In genomic region chr5:144642766-144643165, GRCm38 (mm10) we compare ENCODE assay signal across 27 mouse cellular contexts.
DNase-seq lines count a peak whose midpoint lies in the region; ATAC-seq and TF ChIP-seq lines count a peak whose summit lies in the region.
"Had no signal": no experiment of that assay in that cellular context is flagged by ENCODE, and none has a peak within 500 bp of the region (broad histone marks: within the 10 kb centered on the region; RNA-seq: fewer than 3 reads in every experiment).

No protein-coding gene starts in this region.

- H3K36me3 ChIP-seq in hindbrain, postnatal 0 days (ENCODE audit: insufficient read depth, low read length): no peaks in the 10 kb centered on the region
- H3K36me3 ChIP-seq in hindbrain, embryonic 14.5 days (replicated peaks; ENCODE audit: control insufficient read depth, insufficient read depth): no peaks in the 10 kb centered on the region
- no peaks in the 10 kb centered on the region for H3K36me3 ChIP-seq in midbrain, embryonic 14.5 days (ENCODE audit: control insufficient read depth, insufficient read depth, low read length)
- no peaks in the 10 kb centered on the region for H3K36me3 ChIP-seq in midbrain, embryonic 16.5 days (ENCODE audit: control insufficient read depth, insufficient read depth, low read length)
- H3K36me3 ChIP-seq: embryonic facial prominence, embryonic 12.5 days; embryonic facial prominence, embryonic 15.5 days; forebrain, embryonic 12.5 days; G1E; heart, embryonic 10.5 days; heart, embryonic 13.5 days; hindbrain, embryonic 15.5 days; intestine, embryonic 15.5 days had no signal

- no peak overlapping the region for H3K4me3 ChIP-seq in hindbrain, postnatal 0 days (ENCODE audit: low read length)
- no peak overlapping the region for H3K4me3 ChIP-seq in hindbrain, embryonic 14.5 days (replicated peaks; ENCODE audit: low read length)
- no peak overlapping the region for H3K4me3 ChIP-seq in midbrain, embryonic 14.5 days (replicated peaks; ENCODE audit: low read depth, low read length)
- no peak overlapping the region for H3K4me3 ChIP-seq in midbrain, embryonic 16.5 days (ENCODE audit: low read depth, low read length)
- H3K4me3 ChIP-seq: embryonic facial prominence, embryonic 12.5 days; embryonic facial prominence, embryonic 15.5 days; forebrain, embryonic 12.5 days; heart, adult 2 months; heart, embryonic 10.5 days; heart, embryonic 13.5 days; hindbrain, embryonic 15.5 days; intestine, embryonic 15.5 days had no signal

- no peak for TF ChIP-seq CTCF in hindbrain, postnatal 0 days (IDR thresholded peaks at IDR 0.05; ENCODE audit: low read depth)
- no peak for TF ChIP-seq CTCF in brain, embryonic 14.5 days (IDR thresholded peaks at IDR 0.05; ENCODE audit: borderline replicate concordance, extremely low read depth, insufficient read depth, insufficient read length)

- no peak for ATAC-seq in hindbrain, postnatal 0 days
- ATAC-seq in hindbrain, embryonic 14.5 days (ENCODE audit: low FRiP score): no peak
- ATAC-seq in midbrain, embryonic 14.5 days (ENCODE audit: low FRiP score, low TSS enrichment): no peak
- no peak for ATAC-seq in midbrain, embryonic 16.5 days
- ATAC-seq: forebrain, embryonic 16.5 days; intestine, embryonic 15.5 days; Patski had no signal

- no peak for TF ChIP-seq POLR2A in brain, embryonic 14.5 days (IDR thresholded peaks at IDR 0.05; ENCODE audit: borderline replicate concordance, extremely low read depth, insufficient read depth, insufficient read length, poor library complexity, severe bottlenecking)

- H3K27me3 ChIP-seq in hindbrain, postnatal 0 days (ENCODE audit: insufficient read depth, low read length): no peaks in the 10 kb centered on the region
- H3K27me3 ChIP-seq in hindbrain, embryonic 14.5 days (ENCODE audit: control insufficient read depth, insufficient read depth, low read length): no peaks in the 10 kb centered on the region
- no peaks in the 10 kb centered on the region for H3K27me3 ChIP-seq in midbrain, embryonic 14.5 days (ENCODE audit: control insufficient read depth, insufficient read depth, low read length)
- H3K27me3 ChIP-seq in midbrain, embryonic 16.5 days (ENCODE audit: control insufficient read depth, insufficient read depth, low read depth, low read length): no peaks in the 10 kb centered on the region
- H3K27me3 ChIP-seq: CH12.LX; embryonic facial prominence, embryonic 12.5 days; embryonic facial prominence, embryonic 15.5 days; heart, embryonic 13.5 days; hindbrain, embryonic 15.5 days; intestine, embryonic 15.5 days; Patski had no signal

- H3K9ac ChIP-seq in hindbrain, postnatal 0 days (replicated peaks; ENCODE audit: low read length): no peak overlapping the region
- H3K9ac ChIP-seq in hindbrain, embryonic 14.5 days: no peak overlapping the region
- no peak overlapping the region for H3K9ac ChIP-seq in midbrain, embryonic 14.5 days (replicated peaks; ENCODE audit: low read length)
- H3K9ac ChIP-seq in midbrain, embryonic 16.5 days (ENCODE audit: low read depth, low read length): no peak overlapping the region
- H3K9ac ChIP-seq: embryonic facial prominence, embryonic 12.5 days; embryonic facial prominence, embryonic 15.5 days; forebrain, embryonic 12.5 days; heart, embryonic 13.5 days; hindbrain, embryonic 15.5 days; intestine, embryonic 15.5 days had no signal

- H3K4me2 ChIP-seq in hindbrain, postnatal 0 days (ENCODE audit: low read depth, low read length): no peak overlapping the region
- H3K4me2 ChIP-seq in hindbrain, embryonic 14.5 days (replicated peaks): no peak overlapping the region
- H3K4me2 ChIP-seq in midbrain, embryonic 14.5 days (ENCODE audit: low read length): no peak overlapping the region
- H3K4me2 ChIP-seq in midbrain, embryonic 16.5 days (ENCODE audit: low read length): no peak overlapping the region
- H3K4me2 ChIP-seq: embryonic facial prominence, embryonic 12.5 days; embryonic facial prominence, embryonic 15.5 days; forebrain, embryonic 12.5 days; heart, embryonic 13.5 days; hindbrain, embryonic 15.5 days; intestine, embryonic 15.5 days had no signal

- H3K9me3 ChIP-seq in hindbrain, postnatal 0 days (ENCODE audit: low read length): no peaks in the 10 kb centered on the region
- no peaks in the 10 kb centered on the region for H3K9me3 ChIP-seq in hindbrain, embryonic 14.5 days (ENCODE audit: control insufficient read depth, low read length)
- H3K9me3 ChIP-seq in midbrain, embryonic 14.5 days (ENCODE audit: control insufficient read depth, low read length): no peaks in the 10 kb centered on the region
- H3K9me3 ChIP-seq in midbrain, embryonic 16.5 days (replicated peaks; ENCODE audit: control insufficient read depth, low read length, poor library complexity, severe bottlenecking): no peaks in the 10 kb centered on the region
- H3K9me3 ChIP-seq: embryonic facial prominence, embryonic 12.5 days; embryonic facial prominence, embryonic 15.5 days; forebrain, embryonic 12.5 days; heart, embryonic 10.5 days; heart, embryonic 13.5 days; hindbrain, embryonic 15.5 days; intestine, embryonic 15.5 days had no signal

- H3K27ac ChIP-seq in hindbrain, postnatal 0 days: no peak overlapping the region
- H3K27ac ChIP-seq in hindbrain, embryonic 14.5 days: no peak overlapping the region
- H3K27ac ChIP-seq in midbrain, embryonic 14.5 days (replicated peaks; ENCODE audit: low read depth, low read length): no peak overlapping the region
- no peak overlapping the region for H3K27ac ChIP-seq in midbrain, embryonic 16.5 days (ENCODE audit: low read length)
- H3K27ac ChIP-seq: embryonic facial prominence, embryonic 12.5 days; embryonic facial prominence, embryonic 15.5 days; heart, adult 2 months; heart, embryonic 10.5 days; heart, embryonic 13.5 days; hindbrain, embryonic 15.5 days; intestine, embryonic 15.5 days had no signal

- peak; percentile 35 to 43 for DNase-seq in cerebellum, postnatal 10 days
- DNase-seq in cerebellum, adult 9-10 months: no peak
- peak; percentile 5 for DNase-seq in hindbrain, postnatal 0 days (ENCODE audit: low spot score)
- DNase-seq in hindbrain, embryonic 14.5 days (ENCODE audit: low spot score): no peak
- peak; percentile 17 for DNase-seq in midbrain, embryonic 14.5 days
- DNase-seq in brain, embryonic 14.5 days (ENCODE audit: low read depth): peak; percentile 74
- DNase-seq: adrenal gland, postnatal 10 days; B cell, adult 2 months; cerebellum, adult 18-20 months; cerebellum, adult 9-11 months; gastrocnemius, postnatal 10 days; gastrocnemius, postnatal 36 days; heart, adult 2 months; heart, postnatal 14 days; heart, postnatal 4 days had no signal

- 43% methylated on average over 8 of the region's 8 CpGs for WGBS in hindbrain, postnatal 0 days
- WGBS in hindbrain, embryonic 14.5 days: 46% methylated on average over 8 of the region's 8 CpGs
- 59% methylated on average over 8 of the region's 8 CpGs for WGBS in midbrain, embryonic 14.5 days
- WGBS in midbrain, embryonic 16.5 days: 57% methylated on average over 8 of the region's 8 CpGs

- H3K4me1 ChIP-seq in hindbrain, postnatal 0 days (ENCODE audit: insufficient read depth, low read length): 0 out of 2 replicates have a peak, but pooled peaks cover 6% of the 10 kb centered on the region
- peaks cover 18% of the 10 kb centered on the region for H3K4me1 ChIP-seq in hindbrain, embryonic 14.5 days (replicated peaks; ENCODE audit: control insufficient read depth, insufficient read depth, low read length)
- H3K4me1 ChIP-seq in midbrain, embryonic 14.5 days (ENCODE audit: control insufficient read depth, insufficient read depth, low read length): peaks cover 10% of the 10 kb centered on the region; the same call in 1 of the 2 replicates
- peaks cover 14% of the 10 kb centered on the region for H3K4me1 ChIP-seq in midbrain, embryonic 16.5 days (ENCODE audit: control insufficient read depth, insufficient read depth, low read length)
- H3K4me1 ChIP-seq: embryonic facial prominence, embryonic 15.5 days; heart, embryonic 10.5 days; heart, embryonic 13.5 days; intestine, embryonic 15.5 days had no signal

Comparison
In these comparisons a context has a peak if more than half of its experiments do, and no peak if none do; other contexts are left out.
1. DNase-seq: peak in cerebellum, postnatal 10 days (2 of 2), hindbrain, postnatal 0 days (single experiment), midbrain, embryonic 14.5 days (single experiment) and brain, embryonic 14.5 days (single experiment); none in cerebellum, adult 9-10 months (single experiment) and hindbrain, embryonic 14.5 days (single experiment).